Comparison of ENCODE assay signal across 8 mouse cellular contexts in genomic region chr12:86879446-86880085, GRCm38 (mm10). TPM values are rescaled to one million over a fixed set of nuclear protein-coding genes. Genes with fewer than 3 reads are reported as not detected.
A peak's percentile ranks its signal among the peaks of the same experiment; 100 is the strongest.
DNase-seq lines count a peak whose midpoint lies in the region; ATAC-seq and TF ChIP-seq lines count a peak whose summit lies in the region.
"Had no signal": no experiment of that assay in that cellular context is flagged by ENCODE, and none has a peak within 500 bp of the region (broad histone marks: within the 10 kb centered on the region; RNA-seq: fewer than 3 reads in every experiment).

No protein-coding gene starts in this region.

- H3K9ac ChIP-seq in heart, embryonic 14.5 days (ENCODE audit: low read length): no peak overlapping the region
- H3K9ac ChIP-seq: liver, embryonic 13.5 days had no signal

- no peaks in the 10 kb centered on the region for H3K9me3 ChIP-seq in heart, embryonic 14.5 days (ENCODE audit: control insufficient read depth, low read length)
- H3K9me3 ChIP-seq: liver, embryonic 13.5 days had no signal

- no peak overlapping the region for H3K4me3 ChIP-seq in left cerebral cortex, adult 2 months
- H3K4me3 ChIP-seq in heart, embryonic 14.5 days (ENCODE audit: control insufficient read depth in 1 of 2, insufficient read depth in 1 of 2, low read depth in 1 of 2, low read length in 2 of 2): no peak overlapping the region
- H3K4me3 ChIP-seq in myocyte: peak overlapping the region; percentile 94
- H3K4me3 ChIP-seq: liver, embryonic 13.5 days had no signal

- H3K27ac ChIP-seq in left cerebral cortex, adult 2 months: peak overlapping the region; percentile 42; the same call in 1 of the 2 replicates
- peak overlapping the region; percentile 16 to 82; a peak in 3 of 4 replicates for H3K27ac ChIP-seq in heart, embryonic 14.5 days (replicated peaks in 1 of 2; ENCODE audit: control insufficient read depth in 1 of 2, insufficient read depth in 1 of 2, low read depth in 2 of 2, low read length in 2 of 2)
- H3K27ac ChIP-seq: liver, embryonic 13.5 days had no signal

- H3K36me3 ChIP-seq in heart, embryonic 14.5 days (ENCODE audit: control insufficient read depth, insufficient read depth, low read length): peaks cover 24% of the 10 kb centered on the region
- peaks cover 6% of the 10 kb centered on the region for H3K36me3 ChIP-seq in myocyte (ENCODE audit: control insufficient read depth, insufficient read depth)
- H3K36me3 ChIP-seq: liver, embryonic 13.5 days had no signal

- peaks cover 10 to 26% of the 10 kb centered on the region in 2 experiments for H3K4me1 ChIP-seq in heart, embryonic 14.5 days (ENCODE audit: control insufficient read depth in 2 of 2, insufficient read depth in 2 of 2, low read length in 2 of 2)

- no peak for TF ChIP-seq CTCF in left cerebral cortex, adult 2 months (IDR thresholded peaks at IDR 0.05)
- TF ChIP-seq CTCF in brain, embryonic 14.5 days (IDR thresholded peaks at IDR 0.05; ENCODE audit: borderline replicate concordance, extremely low read depth, insufficient read depth, insufficient read length): no peak

- DNase-seq in left cerebral cortex, adult 2 months (ENCODE audit: extremely low spot score in 1 of 2, low spot score in 2 of 2): no peak
- DNase-seq in left cerebral cortex, adult 18-20 months (ENCODE audit: low spot score in 2 of 2): no peak
- peak; percentile 65 for DNase-seq in brain, embryonic 14.5 days (ENCODE audit: low read depth)
- DNase-seq in frontal cortex, postnatal 10 days (ENCODE audit: low spot score in 2 of 2): no peak
- no peak for DNase-seq in lung, adult 18-20 months
- DNase-seq: liver, embryonic 13.5 days had no signal

- no peak for TF ChIP-seq POLR2A in brain, embryonic 14.5 days (IDR thresholded peaks at IDR 0.05; ENCODE audit: borderline replicate concordance, extremely low read depth, insufficient read depth, insufficient read length, poor library complexity, severe bottlenecking)
- TF ChIP-seq POLR2A in myocyte (IDR thresholded peaks at IDR 0.05; ENCODE audit: insufficient read length, low read depth): peak; percentile 13

- WGBS in heart, embryonic 14.5 days: 46% methylated on average over 6 of the region's 6 CpGs

- H3ac ChIP-seq in myocyte (ENCODE audit: control insufficient read depth, insufficient read length): no peak overlapping the region

- H3K4me2 ChIP-seq in heart, embryonic 14.5 days (ENCODE audit: low read length): peak overlapping the region; percentile 52; the same call in 1 of the 2 replicates
- peak overlapping the region; percentile 95 for H3K4me2 ChIP-seq in myocyte (ENCODE audit: low read depth)
- H3K4me2 ChIP-seq: liver, embryonic 13.5 days had no signal

- intact Hi-C loops in left cerebral cortex, adult 2 months (cut with DNase I): no loop called here

- ATAC-seq in heart, embryonic 14.5 days (ENCODE audit: insufficient number of reproducible peaks, insufficient read depth, low FRiP score, low read depth): no peak

- peaks cover 53% of the 10 kb centered on the region for H3K79me2 ChIP-seq in myocyte (ENCODE audit: control insufficient read depth, insufficient read depth)

- H3K27me3 ChIP-seq in heart, embryonic 14.5 days (ENCODE audit: control insufficient read depth, insufficient read depth, low read length): no peaks in the 10 kb centered on the region
- H3K27me3 ChIP-seq in myocyte (ENCODE audit: control insufficient read depth, insufficient read depth, insufficient read length): no peaks in the 10 kb centered on the region

TF ChIP-seq in myocyte, 11 proteins besides CTCF, POLR2A, EP300 and RAD21:
- TF ChIP-seq USF1 (IDR thresholded peaks at IDR 0.05; ENCODE audit: low read depth) (no peak), MYOD1 (IDR thresholded peaks at IDR 0.05; ENCODE audit: control insufficient read depth in 1 of 3, insufficient read length in 2 of 3, low read depth in 2 of 3) (no peak), CEBPB (IDR thresholded peaks at IDR 0.05; ENCODE audit: insufficient read depth, poor library complexity, severe bottlenecking) (no peak), MAX (IDR thresholded peaks at IDR 0.05; ENCODE audit: low read depth) (no peak)

RNA-seq across cellular contexts. Expression of gene Irf2bpl, which starts 5.0 kb away (rescaled TPM):
- 10 to 100 TPM; 74.3 to 80.8 TPM for total RNA-seq in left cerebral cortex, adult 2 months (2021)
- 10 to 100 TPM; 91.6 to 93.6 TPM for total RNA-seq in left cerebral cortex, adult 18-20 months (2021)
- 77.9 and 97.5 TPM in 2 replicates for polyA plus RNA-seq in brain, embryonic 14.5 days (2012; rRNA removed)
- 32.8 and 36.1 TPM in 2 replicates for polyA plus RNA-seq in heart, embryonic 14.5 days (2014; fragmentation: Nextera tagmentation; extraction: Ambion mirVana)
- 59.1 TPM for polyA plus RNA-seq in myocyte (2012; fragmentation: generic; extraction: Trizol)
